In the genomic region with DNA sequence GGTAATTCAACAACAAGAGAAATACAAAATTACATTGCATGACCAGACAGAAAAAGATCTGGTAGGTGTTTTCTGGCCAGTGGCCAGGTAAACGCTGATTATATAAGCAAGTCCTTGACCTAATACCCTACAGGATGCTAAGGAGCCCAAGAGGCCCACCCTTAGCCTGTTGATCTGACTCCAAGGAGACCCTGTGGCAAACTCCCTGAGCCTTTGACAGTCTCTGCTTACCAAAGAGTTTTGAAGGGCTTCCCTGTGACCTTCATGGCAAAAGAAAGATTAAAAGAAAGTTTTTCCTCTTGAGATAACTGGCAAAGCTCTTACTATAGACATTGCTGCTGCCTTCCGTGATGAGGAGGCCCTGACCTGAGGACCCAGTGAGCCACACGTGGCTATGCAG, we compare ENCODE assay signal across 25 mouse cellular contexts.
"Had no signal": no experiment of that assay in that cellular context is flagged by ENCODE, and none has a peak within 500 bp of the region (broad histone marks: within the 10 kb centered on the region; RNA-seq: fewer than 3 reads in every experiment).

No protein-coding gene starts in this region.

- DNase-seq: cerebellum, adult 8-10 months; cerebellum, adult 9-10 months; cerebellum, adult 9-11 months; cerebellum, postnatal 10 days; cerebellum, postnatal 14 days; cerebellum, postnatal 25 days; cerebellum, postnatal 36 days; embryo, embryonic 11 days; forebrain, postnatal 0 days; gastrocnemius, adult 2 months; gastrocnemius, postnatal 10 days; gastrocnemius, postnatal 14 days; gastrocnemius, postnatal 25 days; gastrocnemius, postnatal 36 days; heart, adult 18-20 months; heart, adult 2 months had no signal

- H3K27me3 ChIP-seq: embryonic facial prominence, embryonic 12.5 days; embryonic facial prominence, embryonic 13.5 days; embryonic facial prominence, embryonic 15.5 days; forebrain, embryonic 12.5 days; forebrain, embryonic 13.5 days; forebrain, embryonic 15.5 days had no signal

- H3K27ac ChIP-seq: embryonic facial prominence, embryonic 10.5 days; embryonic facial prominence, embryonic 12.5 days; embryonic facial prominence, embryonic 13.5 days; embryonic facial prominence, embryonic 15.5 days; forebrain, embryonic 10.5 days; forebrain, embryonic 12.5 days; forebrain, embryonic 13.5 days; forebrain, embryonic 15.5 days; gastrocnemius, adult 2 months; heart, adult 2 months had no signal

- H3K36me3 ChIP-seq: embryonic facial prominence, embryonic 10.5 days; embryonic facial prominence, embryonic 12.5 days; embryonic facial prominence, embryonic 13.5 days; embryonic facial prominence, embryonic 15.5 days; forebrain, embryonic 10.5 days; forebrain, embryonic 12.5 days; forebrain, embryonic 15.5 days had no signal

- H3K4me3 ChIP-seq: embryonic facial prominence, embryonic 10.5 days; embryonic facial prominence, embryonic 12.5 days; embryonic facial prominence, embryonic 13.5 days; embryonic facial prominence, embryonic 15.5 days; erythroblast, embryonic 14.5 days; forebrain, embryonic 10.5 days; forebrain, embryonic 12.5 days; forebrain, embryonic 13.5 days; forebrain, embryonic 15.5 days; gastrocnemius, adult 2 months; heart, adult 2 months had no signal

- H3K4me1 ChIP-seq: forebrain, embryonic 10.5 days; forebrain, embryonic 12.5 days; forebrain, embryonic 13.5 days; forebrain, embryonic 15.5 days had no signal

- H3K9me3 ChIP-seq: embryonic facial prominence, embryonic 10.5 days; embryonic facial prominence, embryonic 12.5 days; embryonic facial prominence, embryonic 13.5 days; embryonic facial prominence, embryonic 15.5 days; forebrain, embryonic 10.5 days; forebrain, embryonic 12.5 days; forebrain, embryonic 13.5 days; forebrain, embryonic 15.5 days had no signal
